Mouse (Mus musculus) thymus, adult 2 months (tissue): ENCODE measurements around the gene Ttc27. TPM values are rescaled to one million over a fixed set of nuclear protein-coding genes. Genes with fewer than 3 reads are reported as not detected.
A peak's percentile ranks its signal among the peaks of the same experiment; 100 is the strongest.

Experiments used
- DNase-seq: peaks from one replicate; pipeline ENCODE4 v3.0.0; 2021
- H3K27ac ChIP-seq: fragments of 200-500 bp; 2 replicates; pipeline ENCODE4 v1.5.1; 2012; ENCODE audit warnings: low read length, control low read depth; ENCODE audit not compliant: control insufficient read depth, insufficient read depth
- H3K27me3 ChIP-seq: fragments of 200-500 bp; 2 replicates; pipeline ENCODE4 v1.6.1; 2012; ENCODE audit warnings: mild to moderate bottlenecking, low read length, moderate library complexity, mixed read lengths; ENCODE audit not compliant: control insufficient read depth, insufficient read depth
- H3K36me3 ChIP-seq: fragments of 200-500 bp; 2 replicates; pipeline ENCODE4 v1.6.1; 2012; ENCODE audit warnings: mild to moderate bottlenecking, low read length, moderate library complexity; ENCODE audit not compliant: control insufficient read depth, insufficient read depth
- H3K4me1 ChIP-seq: fragments of 200-500 bp; replicated peaks from 2 replicates; pipeline ENCODE4 v1.6.1; 2012; ENCODE audit warnings: low read length; ENCODE audit not compliant: control insufficient read depth, insufficient read depth
- H3K4me3 ChIP-seq: fragments of 200-500 bp; 2 replicates; pipeline ENCODE4 v1.5.1; 2012; ENCODE audit warnings: mild to moderate bottlenecking, low read length, control low read depth, moderate library complexity; ENCODE audit not compliant: control insufficient read depth, insufficient read depth
- CTCF ChIP-seq: fragments of 200-500 bp; IDR thresholded peaks from 2 replicates; pipeline ENCODE4 v1.5.1; 2012; ENCODE audit warnings: mild to moderate bottlenecking, control low read depth, low read length, moderate library complexity, borderline replicate concordance; ENCODE audit not compliant: control insufficient read depth, poor library complexity, insufficient read depth; ENCODE audit errors: extremely low read depth
- POLR2A ChIP-seq: fragments of 200-500 bp; IDR thresholded peaks from 2 replicates; pipeline ENCODE4 v1.6.1; 2012; ENCODE audit warnings: mild to moderate bottlenecking, low read length, control low read depth, moderate library complexity; ENCODE audit not compliant: control insufficient read depth, poor library complexity, insufficient read depth; ENCODE audit errors: extremely low read depth
- WGBS: fragments of 180-500 bp; shearing (Covaris S2); methylation state at CpG from one replicate; pipeline ENCODE4 v1.1.7; 2018; 5-methylcytosine and 5-hydroxymethylcytosine counted together
- polyA plus RNA-seq: library from polyadenylated mRNA; depleted of rRNA; stranded (reverse); fragments of >200 nt; gene quantifications from 2 replicates; pipeline ENCODE4 v1.2.3, GENCODE M21; 2012

Ttc27 gene
- polyA plus RNA-seq, 1 experiment: 6.1 TPM

DNA sequence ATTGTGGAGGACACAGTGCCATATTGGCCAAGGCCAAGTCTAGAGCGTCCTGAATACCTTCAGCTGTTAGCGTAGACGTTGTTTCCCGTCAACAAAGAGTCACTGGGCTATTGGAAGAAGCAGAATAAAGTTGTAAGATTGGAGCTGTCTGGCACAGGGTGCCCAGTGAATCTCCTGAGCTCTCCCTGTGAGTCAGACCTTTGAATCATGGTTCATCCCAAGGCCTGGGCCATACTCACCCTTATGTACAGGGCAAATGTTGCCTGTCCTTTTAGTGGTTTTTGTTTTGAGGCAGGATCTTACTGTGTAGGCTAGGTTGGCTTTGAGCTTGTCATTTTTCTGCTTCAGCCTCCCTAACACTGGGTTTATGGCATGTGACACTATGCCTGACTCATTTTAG, 91.4 kb downstream of the Ttc27 start:
- H3K4me3 ChIP-seq: no peak overlapping the region
- no peak overlapping the region for H3K27ac ChIP-seq
- no peaks in the 10 kb centered on the region for H3K4me1 ChIP-seq
- DNase-seq: no peak
- no peak for TF ChIP-seq POLR2A
- TF ChIP-seq CTCF: no peak
- no peaks in the 10 kb centered on the region for H3K36me3 ChIP-seq
- H3K27me3 ChIP-seq: no peaks in the 10 kb centered on the region
- WGBS: 96% methylated on average over 4 of the region's 4 CpGs

DNA sequence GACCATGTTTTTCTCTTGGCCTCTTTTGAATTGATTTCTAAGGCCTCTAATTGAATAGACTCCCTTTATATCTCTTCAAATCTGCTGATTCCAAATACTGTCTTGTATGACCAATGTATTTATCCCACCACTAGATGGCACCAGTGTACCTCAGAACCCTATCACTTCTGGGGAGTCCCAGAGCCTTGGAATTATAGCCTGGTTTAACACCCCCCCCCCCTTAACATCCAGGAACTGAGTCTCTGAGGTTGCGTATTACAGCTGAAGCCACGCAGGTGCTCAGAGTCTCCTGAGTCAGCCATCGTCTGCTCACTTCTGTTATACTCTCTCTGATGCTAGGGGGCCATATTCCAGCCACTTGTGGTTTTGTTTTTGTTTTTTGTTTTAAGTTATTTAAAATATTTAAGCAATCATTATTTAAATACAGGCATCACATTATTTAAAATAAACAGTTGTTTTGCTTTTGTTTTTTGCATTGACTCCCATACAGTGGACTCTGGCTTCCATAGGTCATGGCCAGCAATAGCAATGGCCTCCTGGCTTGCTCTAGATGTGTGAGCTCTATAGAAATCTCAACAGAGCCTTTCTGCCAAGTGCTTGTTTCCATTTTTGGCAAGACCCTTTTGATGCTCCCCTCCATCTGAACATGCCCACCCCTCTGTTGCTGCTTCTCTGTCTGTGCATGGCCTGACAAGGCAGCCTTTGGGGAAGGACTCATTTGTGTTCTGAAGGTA, 93.5 kb downstream of the Ttc27 start:
- no peaks in the 10 kb centered on the region for H3K36me3 ChIP-seq

DNA sequence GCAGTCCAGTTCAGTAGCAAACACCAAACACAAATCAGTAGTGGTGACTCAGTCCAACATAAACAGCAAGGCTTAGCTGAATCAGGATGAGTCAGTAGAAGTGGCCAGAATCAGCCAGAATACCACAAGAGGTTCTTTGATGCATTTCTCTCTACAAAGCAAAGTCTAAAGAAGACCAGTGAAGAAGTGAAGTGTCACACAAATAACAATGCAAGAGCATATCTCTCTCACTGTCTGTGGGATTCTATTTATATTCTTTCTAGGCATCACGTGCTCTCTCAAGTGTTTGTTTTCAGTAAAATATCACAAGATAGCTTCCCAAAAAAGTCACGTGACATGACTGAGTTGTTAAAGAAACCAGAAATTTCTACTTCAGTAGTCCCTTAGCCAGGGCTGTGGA, 102.2 kb downstream of the Ttc27 start:
- Histone ChIP-seq H3K27me3 (no peaks in the 10 kb centered on the region), H3K27ac (no peak overlapping the region), H3K4me3 (no peak overlapping the region), H3K36me3 (no peaks in the 10 kb centered on the region), H3K4me1 (no peaks in the 10 kb centered on the region)
- TF ChIP-seq POLR2A (no peak), CTCF (no peak)
- WGBS: 88% methylated on average over 2 of the region's 2 CpGs
- DNase-seq: no peak

More for the DNA sequence above, 93.5 kb downstream of the Ttc27 start:
- peak; percentile 9 for DNase-seq
- no peak overlapping the region for H3K27ac ChIP-seq
- TF ChIP-seq POLR2A (no peak), CTCF (no peak)
- H3K4me3 ChIP-seq: no peak overlapping the region
- 84% methylated on average over 3 of the region's 3 CpGs for WGBS
- H3K4me1 ChIP-seq: no peaks in the 10 kb centered on the region
- H3K27me3 ChIP-seq: no peaks in the 10 kb centered on the region

DNA sequence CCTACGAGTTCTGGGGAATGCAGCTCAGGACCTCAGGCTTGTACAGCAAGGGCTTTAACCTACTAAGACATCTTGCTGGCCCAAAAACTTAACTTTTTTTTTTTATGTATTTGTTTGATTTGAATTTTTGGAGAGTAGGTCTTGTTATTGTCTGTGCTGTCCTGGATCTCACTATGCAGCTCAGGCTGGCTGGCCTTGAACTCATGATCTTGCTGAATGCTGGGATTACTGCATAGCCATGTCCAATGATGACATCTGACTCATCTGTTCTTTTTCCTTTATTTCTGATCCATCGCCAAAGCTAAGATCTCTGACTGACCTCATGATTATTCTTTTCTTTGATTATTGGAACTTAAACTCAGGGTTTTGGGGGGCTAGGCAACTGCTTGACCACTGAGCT, 113.3 kb downstream of the Ttc27 start:
- H3K4me1 ChIP-seq: no peaks in the 10 kb centered on the region
- no peaks in the 10 kb centered on the region for H3K36me3 ChIP-seq
- no peak overlapping the region for H3K27ac ChIP-seq
- no peaks in the 10 kb centered on the region for H3K27me3 ChIP-seq
- WGBS: 96% methylated on average over 2 of the region's 2 CpGs
- TF ChIP-seq POLR2A (no peak), CTCF (no peak)
- no peak overlapping the region for H3K4me3 ChIP-seq
- DNase-seq: no peak

DNA sequence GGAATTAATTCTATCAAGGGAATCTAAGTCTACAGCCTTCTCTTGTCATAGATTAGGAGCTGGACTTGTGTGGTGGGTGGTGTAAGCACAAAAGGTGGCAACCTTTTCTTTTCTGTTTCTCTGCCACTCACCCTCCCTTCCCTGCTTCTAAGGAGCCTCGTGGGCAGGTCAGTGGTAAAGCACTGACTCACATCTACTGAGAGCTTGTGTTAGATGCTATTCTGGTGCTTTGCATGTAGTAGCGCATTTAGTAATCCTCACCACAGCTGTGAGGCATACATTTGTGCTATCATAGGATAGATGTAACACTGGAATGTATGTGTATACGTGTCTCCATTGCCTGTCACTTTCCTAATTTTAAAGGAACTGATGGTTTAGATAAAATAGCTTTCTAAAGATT, 124.2 kb downstream of the Ttc27 start:
- Histone ChIP-seq H3K4me3 (no peak overlapping the region), H3K36me3 (no peaks in the 10 kb centered on the region), H3K4me1 (no peaks in the 10 kb centered on the region), H3K27me3 (no peaks in the 10 kb centered on the region), H3K27ac (no peak overlapping the region)
- TF ChIP-seq POLR2A: no peak
- no peak for TF ChIP-seq CTCF
- DNase-seq: no peak
- 89% methylated on average over 3 of the region's 3 CpGs for WGBS

DNA sequence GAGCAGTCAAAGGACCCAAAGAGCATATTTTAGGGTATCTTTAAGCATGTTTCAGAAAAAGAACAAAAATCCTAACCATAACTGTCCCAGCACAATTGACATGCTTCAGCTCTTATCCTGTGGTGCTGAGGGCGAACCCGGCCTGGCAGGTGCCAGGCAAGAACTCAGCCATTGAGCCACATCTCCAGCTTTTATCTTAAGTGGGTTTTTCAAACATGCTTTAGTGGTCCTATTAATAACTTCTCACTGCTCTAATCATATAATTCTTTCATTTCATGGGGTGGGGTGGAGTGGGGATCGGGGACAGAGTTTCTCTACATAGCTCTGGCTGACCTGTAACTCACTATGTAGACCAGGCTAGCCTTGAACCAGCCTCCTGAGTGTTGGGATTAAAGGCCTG, 125.1 kb downstream of the Ttc27 start:
- no peaks in the 10 kb centered on the region for H3K4me1 ChIP-seq
- TF ChIP-seq POLR2A (no peak), CTCF (no peak)
- no peak for DNase-seq
- 98% methylated on average over 3 of the region's 3 CpGs for WGBS
- no peak overlapping the region for H3K4me3 ChIP-seq
- no peaks in the 10 kb centered on the region for H3K27me3 ChIP-seq
- H3K36me3 ChIP-seq: no peaks in the 10 kb centered on the region
- H3K27ac ChIP-seq: peak overlapping the region; percentile 24; the same call in 1 of the 2 replicates

DNA sequence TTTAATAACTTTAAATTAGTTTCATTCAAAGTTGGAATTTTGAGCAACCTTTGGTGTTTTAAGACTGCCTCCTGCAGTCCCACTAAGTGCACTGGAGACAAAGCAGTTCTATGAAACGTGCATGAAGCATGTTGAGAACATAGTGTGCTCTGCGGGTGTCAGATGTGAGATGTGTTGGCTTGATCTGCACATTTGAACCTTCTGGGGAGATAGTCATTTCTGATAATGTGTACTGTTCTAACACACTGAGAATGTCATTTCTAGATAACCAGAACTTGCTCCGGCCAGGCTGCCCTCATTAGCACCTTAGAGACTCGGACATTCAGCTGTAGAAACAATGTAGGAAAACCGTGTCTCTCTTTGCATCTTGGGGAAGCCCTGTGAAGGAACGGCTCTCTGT, 126.0 kb downstream of the Ttc27 start:
- no peak overlapping the region for H3K27ac ChIP-seq
- H3K4me3 ChIP-seq: no peak overlapping the region
- H3K27me3 ChIP-seq: no peaks in the 10 kb centered on the region
- no peak for TF ChIP-seq CTCF
- no peak for TF ChIP-seq POLR2A
- no peak for DNase-seq
- H3K4me1 ChIP-seq: no peaks in the 10 kb centered on the region
- H3K36me3 ChIP-seq: no peaks in the 10 kb centered on the region
- WGBS: 96% methylated on average over 6 of the region's 6 CpGs
